Mouse (Mus musculus): ENCODE results near the gene Hand1. TPM values are rescaled to one million over a fixed set of nuclear protein-coding genes. Genes with fewer than 3 reads are reported as not detected.

The Hand1 gene
- polyA plus RNA-seq, 1 experiment from 2014 or later = not detected

DNA sequence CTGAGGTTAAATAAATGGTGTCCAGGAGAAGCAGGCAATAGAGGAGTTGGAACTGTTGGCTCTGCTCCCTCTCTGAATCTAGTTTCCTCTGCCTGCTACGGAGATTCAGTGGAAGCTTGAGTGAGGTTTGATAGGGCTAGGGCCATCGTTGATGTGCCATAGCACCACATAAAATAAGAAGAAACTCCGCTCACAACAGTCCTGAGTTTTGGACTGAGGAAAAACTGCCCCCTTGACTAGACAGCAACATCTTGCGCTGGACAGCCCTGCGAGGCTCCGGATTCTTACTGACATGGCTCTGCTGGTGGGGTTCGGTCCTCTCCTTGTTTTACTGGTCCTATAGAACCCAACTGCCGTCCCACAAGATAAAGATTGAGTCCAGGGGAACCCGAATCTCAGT, 3.8 kb upstream of the Hand1 start:
- no peaks in the 10 kb centered on the region for H3K9me3 ChIP-seq (ENCODE audit: control insufficient read depth, low read length)
- H3K36me3 ChIP-seq (ENCODE audit: control insufficient read depth, insufficient read depth, low read length) = no peaks in the 10 kb centered on the region
- H3K4me2 ChIP-seq (replicated peaks; ENCODE audit: low read depth, low read length) = no peak overlapping the region
- H3K9ac ChIP-seq (ENCODE audit: low read depth, low read length) = no peak overlapping the region
- H3K4me1 ChIP-seq (ENCODE audit: control insufficient read depth, insufficient read depth, low read length) = peaks cover 8% of the 10 kb centered on the region
- 4% methylated on average over 9 of the region's 9 CpGs for WGBS
- ATAC-seq (ENCODE audit: low FRiP score, low TSS enrichment) = no peak
- H3K4me3 ChIP-seq (ENCODE audit: low read length) = peak overlapping the region; percentile 15; the same call in 1 of the 2 replicates
- no peak overlapping the region for H3K27ac ChIP-seq (ENCODE audit: low read depth, low read length)
- H3K27me3 ChIP-seq (ENCODE audit: control insufficient read depth, insufficient read depth, low read length) = peaks cover 94% of the 10 kb centered on the region

DNA sequence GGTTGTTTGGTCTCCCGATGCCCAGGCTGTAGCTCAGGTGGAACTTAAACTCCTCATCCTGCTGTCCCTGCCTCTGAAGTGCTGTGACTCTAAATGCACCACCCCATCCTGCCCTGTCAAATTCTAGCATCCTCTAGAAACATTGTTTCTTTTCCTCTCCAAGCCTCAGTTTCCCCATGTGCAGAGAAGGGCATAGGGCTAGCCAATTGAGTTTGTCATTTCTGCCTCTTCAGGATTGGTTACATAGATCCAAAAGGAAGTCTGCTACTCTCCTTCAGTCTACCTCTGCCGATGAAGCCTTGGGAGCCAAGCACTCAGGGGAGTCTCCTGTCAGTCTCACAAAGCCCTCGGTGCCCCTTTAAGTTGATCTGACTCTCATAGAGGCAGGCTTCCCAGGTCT, 3.3 kb upstream of the Hand1 start:
- H3K4me3 ChIP-seq (ENCODE audit: low read length) = no peak overlapping the region
- H3K27me3 ChIP-seq (ENCODE audit: control insufficient read depth, insufficient read depth, low read length) = peaks cover 94% of the 10 kb centered on the region
- H3K4me1 ChIP-seq (ENCODE audit: control insufficient read depth, insufficient read depth, low read length) = peaks cover 8% of the 10 kb centered on the region
- H3K9me3 ChIP-seq (ENCODE audit: control insufficient read depth, low read length) = no peaks in the 10 kb centered on the region
- no peak overlapping the region for H3K4me2 ChIP-seq (replicated peaks; ENCODE audit: low read depth, low read length)
- H3K27ac ChIP-seq (ENCODE audit: low read depth, low read length) = no peak overlapping the region
- 7% methylated on average over 3 of the region's 3 CpGs for WGBS
- H3K9ac ChIP-seq (ENCODE audit: low read depth, low read length) = no peak overlapping the region
- ATAC-seq (ENCODE audit: low FRiP score, low TSS enrichment) = no peak
- no peaks in the 10 kb centered on the region for H3K36me3 ChIP-seq (ENCODE audit: control insufficient read depth, insufficient read depth, low read length)

DNA sequence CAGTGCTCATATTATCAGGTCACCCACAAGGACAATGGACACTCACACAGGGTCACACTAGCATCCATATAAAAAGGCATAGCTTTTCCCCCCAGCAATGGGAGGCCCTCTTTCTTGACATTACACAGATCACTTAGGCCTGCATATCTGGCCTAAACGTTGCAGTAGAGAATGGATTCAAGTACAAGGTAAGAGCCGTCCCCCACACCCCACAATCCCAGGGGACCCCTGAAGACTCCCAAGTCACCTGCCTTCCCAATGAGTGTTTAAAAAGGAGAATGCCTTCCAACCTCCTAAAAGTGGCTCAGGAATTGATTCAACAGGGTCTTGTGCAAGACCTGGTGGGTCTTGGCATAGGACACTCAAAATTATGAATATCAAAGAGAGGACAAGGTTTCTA, 2.7 kb upstream of the Hand1 start:
- no peak overlapping the region for H3K27ac ChIP-seq (ENCODE audit: low read depth, low read length)
- H3K4me1 ChIP-seq (ENCODE audit: control insufficient read depth, insufficient read depth, low read length) = peaks cover 8% of the 10 kb centered on the region
- WGBS = 22% methylated on average over 2 of the region's 2 CpGs
- no peak overlapping the region for H3K4me3 ChIP-seq (ENCODE audit: low read length)
- no peaks in the 10 kb centered on the region for H3K36me3 ChIP-seq (ENCODE audit: control insufficient read depth, insufficient read depth, low read length)
- H3K9ac ChIP-seq (ENCODE audit: low read depth, low read length) = no peak overlapping the region
- no peak for ATAC-seq (ENCODE audit: low FRiP score, low TSS enrichment)
- H3K9me3 ChIP-seq (ENCODE audit: control insufficient read depth, low read length) = no peaks in the 10 kb centered on the region
- peaks cover 94% of the 10 kb centered on the region for H3K27me3 ChIP-seq (ENCODE audit: control insufficient read depth, insufficient read depth, low read length)
- no peak overlapping the region for H3K4me2 ChIP-seq (replicated peaks; ENCODE audit: low read depth, low read length)

DNA sequence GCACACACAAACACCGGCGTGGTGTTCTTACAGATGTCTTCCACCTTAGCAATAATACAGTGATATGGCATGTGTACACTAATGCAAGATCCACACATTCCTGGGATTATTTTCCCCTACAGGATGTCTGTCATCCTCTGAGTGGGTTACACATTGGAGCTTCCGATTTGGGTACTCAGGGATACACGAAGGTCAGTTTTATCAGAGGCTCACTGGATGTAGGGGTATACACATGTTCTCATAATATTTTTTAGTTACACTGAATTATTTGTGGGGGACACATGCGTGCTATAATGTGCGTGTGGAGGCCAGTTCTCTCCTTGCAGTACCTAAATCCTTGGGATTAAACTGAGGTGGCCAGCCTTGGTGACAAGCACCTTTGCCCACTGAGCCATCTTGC, 1.4 kb upstream of the Hand1 start:
- no peak for ATAC-seq (ENCODE audit: low FRiP score, low TSS enrichment)
- Histone ChIP-seq H3K4me2 (replicated peaks; ENCODE audit: low read depth, low read length) (no peak overlapping the region), H3K27me3 (ENCODE audit: control insufficient read depth, insufficient read depth, low read length) (peaks cover 96% of the 10 kb centered on the region), H3K9ac (ENCODE audit: low read depth, low read length) (no peak overlapping the region), H3K4me1 (ENCODE audit: control insufficient read depth, insufficient read depth, low read length) (peaks cover 8% of the 10 kb centered on the region), H3K9me3 (ENCODE audit: control insufficient read depth, low read length) (no peaks in the 10 kb centered on the region), H3K4me3 (ENCODE audit: low read length) (no peak overlapping the region), H3K27ac (ENCODE audit: low read depth, low read length) (no peak overlapping the region), H3K36me3 (ENCODE audit: control insufficient read depth, insufficient read depth, low read length) (no peaks in the 10 kb centered on the region)
- WGBS = 9% methylated on average over 6 of the region's 6 CpGs

DNA sequence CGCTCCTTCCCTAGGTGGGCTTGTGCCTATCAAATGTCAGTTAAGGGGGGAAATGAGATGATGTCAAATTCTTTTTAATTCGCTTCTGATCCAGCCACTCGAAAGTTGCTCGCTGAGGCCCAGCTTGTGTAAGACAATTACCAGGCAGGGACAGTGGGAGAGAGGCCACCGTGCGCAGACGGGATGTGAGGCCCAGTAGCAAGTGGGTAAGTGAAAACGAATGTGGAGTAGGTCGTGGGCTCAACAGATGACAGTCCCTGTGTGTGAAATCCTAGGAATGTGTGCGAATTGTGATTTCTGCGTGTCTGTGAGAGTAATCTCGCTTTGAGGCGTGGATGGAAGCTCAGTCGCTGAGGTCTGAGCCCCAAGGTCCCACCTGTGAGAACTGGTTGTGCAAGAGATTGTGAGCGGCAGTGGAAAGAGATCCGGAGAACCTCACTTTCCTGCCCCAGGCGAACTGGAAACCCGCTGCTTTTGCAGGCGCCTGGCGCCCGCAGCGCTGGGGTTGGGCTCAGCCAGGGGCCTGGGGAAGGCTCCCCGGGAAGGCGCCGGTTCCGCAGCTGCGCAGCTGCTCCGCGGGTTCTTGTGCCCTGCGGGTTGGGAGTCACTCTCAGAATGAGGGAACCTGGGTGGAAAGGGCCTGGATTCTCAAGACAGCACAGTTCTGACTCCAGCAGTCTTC, 819 bp upstream of the Hand1 start:
- Histone ChIP-seq H3K27me3 (ENCODE audit: control insufficient read depth, insufficient read depth, low read length) (peaks cover 93% of the 10 kb centered on the region), H3K36me3 (ENCODE audit: control insufficient read depth, insufficient read depth, low read length) (no peaks in the 10 kb centered on the region), H3K4me2 (replicated peaks; ENCODE audit: low read depth, low read length) (no peak overlapping the region; the same call in 1 of the 2 replicates), H3K4me1 (ENCODE audit: control insufficient read depth, insufficient read depth, low read length) (peaks cover 8% of the 10 kb centered on the region), H3K9me3 (ENCODE audit: control insufficient read depth, low read length) (no peaks in the 10 kb centered on the region), H3K27ac (ENCODE audit: low read depth, low read length) (no peak overlapping the region), H3K9ac (ENCODE audit: low read depth, low read length) (no peak overlapping the region), H3K4me3 (ENCODE audit: low read length) (0 out of 2 replicates have a peak overlapping the region, but pooled peaks have one; percentile 8)
- WGBS = 3% methylated on average over 30 of the region's 30 CpGs
- no peak for ATAC-seq (ENCODE audit: low FRiP score, low TSS enrichment)

DNA sequence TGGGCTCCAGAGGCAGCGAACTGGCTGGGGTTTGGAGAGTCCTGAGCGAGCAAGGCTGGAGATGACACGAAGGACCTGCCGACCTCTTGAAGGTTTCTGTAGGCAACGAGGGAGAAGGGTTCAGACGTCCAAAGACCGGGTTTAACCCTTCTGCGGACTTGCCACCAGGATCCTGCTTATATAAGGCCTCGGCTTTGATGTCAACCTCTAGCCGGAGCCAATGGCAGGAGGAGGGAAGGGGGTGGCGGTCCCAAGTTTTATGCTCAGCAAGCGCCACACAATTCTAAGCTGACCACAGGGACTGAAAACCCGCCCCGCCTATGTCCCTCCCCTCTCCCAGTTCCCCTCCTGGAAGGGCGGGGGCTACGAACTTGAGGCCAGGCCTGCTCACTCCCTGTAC, 757 bp downstream of the Hand1 start:
- Histone ChIP-seq H3K9me3 (ENCODE audit: control insufficient read depth, low read length) (no peaks in the 10 kb centered on the region), H3K9ac (ENCODE audit: low read depth, low read length) (no peak overlapping the region), H3K4me2 (replicated peaks; ENCODE audit: low read depth, low read length) (no peak overlapping the region), H3K27me3 (ENCODE audit: control insufficient read depth, insufficient read depth, low read length) (peaks cover 92% of the 10 kb centered on the region), H3K36me3 (ENCODE audit: control insufficient read depth, insufficient read depth, low read length) (no peaks in the 10 kb centered on the region), H3K4me3 (ENCODE audit: low read length) (peak overlapping the region; percentile 3; the same call in 1 of the 2 replicates), H3K4me1 (ENCODE audit: control insufficient read depth, insufficient read depth, low read length) (peaks cover 11% of the 10 kb centered on the region), H3K27ac (ENCODE audit: low read depth, low read length) (no peak overlapping the region)
- peak; percentile 44; the same call in 1 of the 2 replicates for ATAC-seq (ENCODE audit: low FRiP score, low TSS enrichment)
- WGBS = 13% methylated on average over 16 of the region's 16 CpGs

DNA sequence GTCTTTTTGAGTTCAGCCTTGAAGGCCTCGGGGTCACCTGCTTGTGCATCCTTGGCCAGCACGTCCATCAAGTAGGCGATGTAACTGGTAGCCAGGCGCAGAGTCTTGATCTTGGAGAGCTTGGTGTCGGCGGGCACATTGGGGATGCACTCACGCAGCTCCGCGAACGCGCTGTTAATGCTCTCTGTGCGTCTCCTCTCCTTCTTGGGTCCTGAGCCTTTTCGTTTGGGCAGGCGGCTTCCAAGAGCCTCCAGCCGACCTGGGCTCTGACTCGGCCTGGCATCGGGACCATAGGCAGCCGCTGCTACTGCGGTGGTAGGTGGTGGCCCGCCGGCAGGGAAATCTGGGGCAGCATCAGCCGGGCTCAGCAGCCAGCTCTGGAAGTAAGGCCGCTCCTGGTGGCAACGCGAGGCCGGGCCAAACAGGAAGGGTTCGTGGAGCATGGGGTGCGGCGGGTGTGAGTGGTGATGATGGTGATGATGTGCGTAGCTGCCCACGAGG, 1.3 kb downstream of the Hand1 start:
- Histone ChIP-seq H3K36me3 (ENCODE audit: control insufficient read depth, insufficient read depth, low read length) (no peaks in the 10 kb centered on the region), H3K4me3 (ENCODE audit: low read length) (peak overlapping the region; percentile 3; the same call in 1 of the 2 replicates), H3K27ac (ENCODE audit: low read depth, low read length) (no peak overlapping the region), H3K9me3 (ENCODE audit: control insufficient read depth, low read length) (no peaks in the 10 kb centered on the region), H3K9ac (ENCODE audit: low read depth, low read length) (peak overlapping the region; percentile 38; the same call in 1 of the 2 replicates), H3K4me2 (replicated peaks; ENCODE audit: low read depth, low read length) (no peak overlapping the region), H3K27me3 (ENCODE audit: control insufficient read depth, insufficient read depth, low read length) (peaks cover 92% of the 10 kb centered on the region), H3K4me1 (ENCODE audit: control insufficient read depth, insufficient read depth, low read length) (peaks cover 7% of the 10 kb centered on the region)
- WGBS = 2% methylated on average over 31 of the region's 31 CpGs
- no peak for ATAC-seq (ENCODE audit: low FRiP score, low TSS enrichment)

DNA sequence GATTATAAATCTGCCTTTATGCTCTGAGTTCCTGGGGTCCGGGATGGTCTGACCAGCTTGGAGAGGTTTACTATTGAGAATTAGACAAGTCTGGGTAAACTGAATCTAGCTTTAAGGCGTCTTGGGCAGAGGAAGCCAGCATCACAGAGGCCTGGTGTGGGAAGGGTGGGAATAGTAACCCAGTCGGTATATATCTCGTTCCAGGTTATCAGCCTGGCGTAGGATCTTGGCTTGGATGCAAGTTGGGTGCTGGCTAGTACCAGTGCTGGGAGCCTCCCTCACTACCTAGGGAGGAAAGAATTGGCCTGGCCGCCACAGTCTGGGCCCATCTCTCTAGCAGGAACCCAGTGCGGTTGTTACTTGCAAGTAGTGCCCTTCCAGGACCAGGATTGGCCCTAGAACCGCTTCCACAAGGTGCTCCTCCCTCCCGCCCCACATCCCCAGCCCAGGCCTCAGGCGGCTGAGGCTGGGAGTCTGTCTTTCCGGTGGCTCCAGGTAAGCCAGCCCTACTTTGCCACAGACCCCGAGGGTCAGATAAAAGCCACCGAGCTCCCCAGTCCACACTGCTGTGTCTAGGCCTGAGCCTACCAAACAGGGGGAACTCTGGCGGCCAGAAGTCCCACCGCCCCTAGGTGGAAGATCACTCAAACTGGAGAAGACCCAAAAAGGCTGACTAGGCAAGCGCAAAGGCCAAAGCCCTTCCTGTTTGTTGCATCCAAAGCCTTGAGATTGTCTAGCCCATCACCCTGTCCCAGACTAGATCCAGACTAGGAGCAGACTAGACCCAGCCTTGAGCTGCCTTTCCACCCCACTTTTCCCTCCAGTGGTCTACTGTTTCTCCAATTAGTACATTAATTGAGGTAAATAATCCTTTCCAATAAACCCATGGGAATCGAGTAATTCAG, 2.5 kb downstream of the Hand1 start:
- peaks cover 7% of the 10 kb centered on the region for H3K4me1 ChIP-seq (ENCODE audit: control insufficient read depth, insufficient read depth, low read length)
- no peak overlapping the region for H3K9ac ChIP-seq (ENCODE audit: low read depth, low read length)
- H3K27ac ChIP-seq (ENCODE audit: low read depth, low read length) = no peak overlapping the region
- ATAC-seq (ENCODE audit: low FRiP score, low TSS enrichment) = 0 out of 2 replicates have a peak, but pooled peaks have one; percentile 3
- H3K4me2 ChIP-seq (replicated peaks; ENCODE audit: low read depth, low read length) = no peak overlapping the region
- H3K4me3 ChIP-seq (ENCODE audit: low read length) = no peak overlapping the region; the same call in 1 of the 2 replicates
- WGBS = 27% methylated on average over 17 of the region's 17 CpGs
- H3K27me3 ChIP-seq (ENCODE audit: control insufficient read depth, insufficient read depth, low read length) = peaks cover 90% of the 10 kb centered on the region
- H3K36me3 ChIP-seq (ENCODE audit: control insufficient read depth, insufficient read depth, low read length) = no peaks in the 10 kb centered on the region
- no peaks in the 10 kb centered on the region for H3K9me3 ChIP-seq (ENCODE audit: control insufficient read depth, low read length)
